ENCODE assay signal across 20 mouse cellular contexts in genomic region chr9:60382526-60382925, GRCm38 (mm10).
DNase-seq lines count a peak whose midpoint lies in the region; ATAC-seq lines count a peak whose summit lies in the region.
"Had no signal": no experiment of that assay in that cellular context is flagged by ENCODE, and none has a peak within 500 bp of the region (broad histone marks: within the 10 kb centered on the region; RNA-seq: fewer than 3 reads in every experiment).

No protein-coding gene starts in this region.

- DNase-seq in frontal cortex, adult 2 months (ENCODE audit: extremely low spot score in 1 of 2, low spot score in 1 of 2), result peak; percentile 18 to 34
- DNase-seq in frontal cortex, postnatal 10 days (ENCODE audit: low spot score in 2 of 2), result no peak
- DNase-seq in midbrain, embryonic 10.5 days (ENCODE audit: low spot score), result no peak
- DNase-seq in 3T3-L1 (ENCODE audit: low read depth, low spot score), result peak; percentile 44
- DNase-seq in embryonic facial prominence, embryonic 10.5 days (ENCODE audit: low spot score), result peak; percentile 37
- no peak for DNase-seq in adrenal gland, postnatal 14 days
- DNase-seq: cerebellum, adult 8-10 months; embryo, embryonic 11 days; forebrain, postnatal 0 days; heart, adult 18-20 months; heart, postnatal 10 days; heart, postnatal 4 days had no signal

- no peaks in the 10 kb centered on the region for H3K9me3 ChIP-seq in midbrain, embryonic 10.5 days (replicated peaks)
- no peaks in the 10 kb centered on the region for H3K9me3 ChIP-seq in midbrain, embryonic 15.5 days
- no peaks in the 10 kb centered on the region for H3K9me3 ChIP-seq in embryonic facial prominence, embryonic 10.5 days
- H3K9me3 ChIP-seq: embryonic facial prominence, embryonic 13.5 days; forebrain, embryonic 13.5 days; heart, embryonic 10.5 days; hindbrain, embryonic 12.5 days had no signal

- no peak for ATAC-seq in midbrain, embryonic 15.5 days (replicated peaks)
- no peak for ATAC-seq in erythroid progenitor cell, adult 5-6 weeks (replicated peaks; ENCODE audit: low FRiP score, poor library complexity, severe bottlenecking)
- ATAC-seq: forebrain, embryonic 13.5 days; forebrain, postnatal 0 days; hindbrain, embryonic 16.5 days had no signal

- H3K4me2 ChIP-seq in midbrain, embryonic 15.5 days, result no peak overlapping the region
- H3K4me2 ChIP-seq: embryonic facial prominence, embryonic 13.5 days; forebrain, embryonic 13.5 days; hindbrain, embryonic 12.5 days had no signal

- H3K9ac ChIP-seq in midbrain, embryonic 15.5 days, result no peak overlapping the region
- H3K9ac ChIP-seq: embryonic facial prominence, embryonic 13.5 days; forebrain, embryonic 13.5 days; forebrain, postnatal 0 days; hindbrain, embryonic 12.5 days had no signal

- WGBS in midbrain, embryonic 10.5 days, result 83% methylated on average over 4 of the region's 4 CpGs
- WGBS in midbrain, embryonic 15.5 days, result 71% methylated on average over 4 of the region's 4 CpGs
- WGBS in embryonic facial prominence, embryonic 10.5 days, result 57% methylated on average over 4 of the region's 4 CpGs

- peaks cover 14% of the 10 kb centered on the region for H3K4me1 ChIP-seq in midbrain, embryonic 10.5 days
- H3K4me1 ChIP-seq in midbrain, embryonic 15.5 days, result no peaks in the 10 kb centered on the region
- peaks cover 49% of the 10 kb centered on the region for H3K4me1 ChIP-seq in embryonic facial prominence, embryonic 10.5 days
- H3K4me1 ChIP-seq: forebrain, embryonic 13.5 days; hindbrain, embryonic 12.5 days had no signal

- no peaks in the 10 kb centered on the region for H3K36me3 ChIP-seq in midbrain, embryonic 10.5 days
- H3K36me3 ChIP-seq in midbrain, embryonic 15.5 days (replicated peaks), result no peaks in the 10 kb centered on the region
- H3K36me3 ChIP-seq in embryonic facial prominence, embryonic 10.5 days (replicated peaks), result no peaks in the 10 kb centered on the region
- H3K36me3 ChIP-seq: embryonic facial prominence, embryonic 13.5 days; heart, embryonic 10.5 days; hindbrain, embryonic 12.5 days had no signal

- no peak overlapping the region for H3K4me3 ChIP-seq in midbrain, embryonic 10.5 days
- no peak overlapping the region for H3K4me3 ChIP-seq in midbrain, embryonic 15.5 days
- no peak overlapping the region for H3K4me3 ChIP-seq in embryonic facial prominence, embryonic 10.5 days
- H3K4me3 ChIP-seq: embryonic facial prominence, embryonic 13.5 days; forebrain, embryonic 13.5 days; heart, embryonic 10.5 days; hindbrain, embryonic 12.5 days had no signal

- 0 out of 2 replicates have a peak overlapping the region, but pooled peaks have one; percentile 23 for H3K27ac ChIP-seq in midbrain, embryonic 10.5 days (replicated peaks)
- no peak overlapping the region for H3K27ac ChIP-seq in midbrain, embryonic 15.5 days
- H3K27ac ChIP-seq in embryonic facial prominence, embryonic 10.5 days (replicated peaks), result no peak overlapping the region
- H3K27ac ChIP-seq: embryonic facial prominence, embryonic 13.5 days; forebrain, embryonic 13.5 days; heart, embryonic 10.5 days; hindbrain, embryonic 12.5 days had no signal

- 0 out of 2 replicates have a peak, but pooled peaks cover 4% of the 10 kb centered on the region for H3K27me3 ChIP-seq in midbrain, embryonic 10.5 days (ENCODE audit: low read depth, poor library complexity, severe bottlenecking)
- no peaks in the 10 kb centered on the region for H3K27me3 ChIP-seq in midbrain, embryonic 15.5 days (replicated peaks)
- peaks cover 21% of the 10 kb centered on the region for H3K27me3 ChIP-seq in embryonic facial prominence, embryonic 10.5 days (replicated peaks; ENCODE audit: low read depth, poor library complexity, severe bottlenecking)
- H3K27me3 ChIP-seq: CH12.LX; embryonic facial prominence, embryonic 13.5 days; forebrain, embryonic 13.5 days; hindbrain, embryonic 12.5 days had no signal

Comparison
In these comparisons a context has a peak if more than half of its experiments do, and no peak if none do; other contexts are left out.
1. DNase-seq: peak in frontal cortex, adult 2 months (2 of 2), 3T3-L1 (single experiment) and embryonic facial prominence, embryonic 10.5 days (single experiment); none in frontal cortex, postnatal 10 days (0 of 2), midbrain, embryonic 10.5 days (single experiment) and adrenal gland, postnatal 14 days (single experiment).